Mouse (Mus musculus): Measurements from ENCODE around the gene Pbld1. TPM values are rescaled to one million over a fixed set of nuclear protein-coding genes. Genes with fewer than 3 reads are reported as not detected.
"Not testable (repeated sequence)": the region's sequence is repeated elsewhere in the genome, so short reads cannot be mapped to it uniquely, and the experiment has no call there.

Gene Pbld1
- polyA plus RNA-seq, 1 experiment from 2014 or later, result 48.3 TPM

- Histone ChIP-seq H3K9me3 (replicated peaks; ENCODE audit: control insufficient read depth, low read length) (no peaks in the 10 kb centered on the region), H3K4me1 (ENCODE audit: control insufficient read depth, low read depth, low read length) (no peaks in the 10 kb centered on the region), H3K4me2 (ENCODE audit: low read depth, low read length) (no peak overlapping the region), H3K4me3 (ENCODE audit: low read depth, low read length) (no peak overlapping the region), H3K9ac (ENCODE audit: low read depth, low read length) (no peak overlapping the region), H3K27me3 (ENCODE audit: control insufficient read depth, insufficient read depth, low read depth, low read length) (no peaks in the 10 kb centered on the region), H3K36me3 (ENCODE audit: control insufficient read depth, insufficient read depth) (no peaks in the 10 kb centered on the region), H3K27ac (ENCODE audit: low read length) (no peak overlapping the region)
- no peak for ATAC-seq (ENCODE audit: low read depth)
- 50% methylated on average over 6 of the region's 6 CpGs for whole genome bisulfite sequencing (ENCODE audit: insufficient replicate concordance)
Measured at GRCm38 (mm10) chr10:63053007-63053406, 7.0 kb upstream of the Pbld1 start.

GRCm38 (mm10) chr10:63054071-63054470, 5.9 kb upstream of the Pbld1 start:
- not testable (repeated sequence) for H3K9ac ChIP-seq (ENCODE audit: low read depth, low read length); H3K9me3 ChIP-seq (replicated peaks; ENCODE audit: control insufficient read depth, low read length); H3K4me1 ChIP-seq (ENCODE audit: control insufficient read depth, low read depth, low read length); H3K4me2 ChIP-seq (ENCODE audit: low read depth, low read length); H3K4me3 ChIP-seq (ENCODE audit: low read depth, low read length); ATAC-seq (ENCODE audit: low read depth); H3K36me3 ChIP-seq (ENCODE audit: control insufficient read depth, insufficient read depth); H3K27me3 ChIP-seq (ENCODE audit: control insufficient read depth, insufficient read depth, low read depth, low read length); H3K27ac ChIP-seq (ENCODE audit: low read length)
- WGBS (ENCODE audit: insufficient replicate concordance), result 63% methylated on average over 6 of the region's 6 CpGs

- 52% methylated on average over 2 of the region's 2 CpGs for WGBS (ENCODE audit: insufficient replicate concordance)
- no peaks in the 10 kb centered on the region for H3K4me1 ChIP-seq (ENCODE audit: control insufficient read depth, low read depth, low read length)
- no peak overlapping the region for H3K9ac ChIP-seq (ENCODE audit: low read depth, low read length)
- H3K4me2 ChIP-seq (ENCODE audit: low read depth, low read length), result no peak overlapping the region
- ATAC-seq (ENCODE audit: low read depth), result no peak
- H3K9me3 ChIP-seq (replicated peaks; ENCODE audit: control insufficient read depth, low read length), result no peaks in the 10 kb centered on the region
- no peak overlapping the region for H3K27ac ChIP-seq (ENCODE audit: low read length)
- no peaks in the 10 kb centered on the region for H3K36me3 ChIP-seq (ENCODE audit: control insufficient read depth, insufficient read depth)
- H3K27me3 ChIP-seq (ENCODE audit: control insufficient read depth, insufficient read depth, low read depth, low read length), result no peaks in the 10 kb centered on the region
- no peak overlapping the region for H3K4me3 ChIP-seq (ENCODE audit: low read depth, low read length)
Measured at GRCm38 (mm10) chr10:63054586-63054985, 5.4 kb upstream of the Pbld1 start.

- 43% methylated on average over 24 of the region's 24 CpGs for WGBS (ENCODE audit: insufficient replicate concordance)
- H3K27ac ChIP-seq (ENCODE audit: low read length), result no peak overlapping the region
- no peaks in the 10 kb centered on the region for H3K9me3 ChIP-seq (replicated peaks; ENCODE audit: control insufficient read depth, low read length)
- no peak overlapping the region for H3K4me2 ChIP-seq (ENCODE audit: low read depth, low read length)
- no peak for ATAC-seq (ENCODE audit: low read depth)
- no peaks in the 10 kb centered on the region for H3K36me3 ChIP-seq (ENCODE audit: control insufficient read depth, insufficient read depth)
- H3K4me3 ChIP-seq (ENCODE audit: low read depth, low read length), result no peak overlapping the region
- H3K9ac ChIP-seq (ENCODE audit: low read depth, low read length), result no peak overlapping the region
- no peaks in the 10 kb centered on the region for H3K4me1 ChIP-seq (ENCODE audit: control insufficient read depth, low read depth, low read length)
- H3K27me3 ChIP-seq (ENCODE audit: control insufficient read depth, insufficient read depth, low read depth, low read length), result no peaks in the 10 kb centered on the region
Measured at GRCm38 (mm10) chr10:63056966-63057750, 2.8 kb upstream of the Pbld1 start.

- H3K27me3 ChIP-seq (ENCODE audit: control insufficient read depth, insufficient read depth, low read depth, low read length), result no peaks in the 10 kb centered on the region
- peak overlapping the region; percentile 81 for H3K27ac ChIP-seq (ENCODE audit: low read length)
- H3K4me3 ChIP-seq (ENCODE audit: low read depth, low read length), result no peak overlapping the region
- peak; percentile 66 for ATAC-seq (ENCODE audit: low read depth)
- no peaks in the 10 kb centered on the region for H3K36me3 ChIP-seq (ENCODE audit: control insufficient read depth, insufficient read depth)
- H3K4me2 ChIP-seq (ENCODE audit: low read depth, low read length), result no peak overlapping the region
- H3K9ac ChIP-seq (ENCODE audit: low read depth, low read length), result no peak overlapping the region
- 57% methylated on average over 11 of the region's 11 CpGs for WGBS (ENCODE audit: insufficient replicate concordance)
- H3K9me3 ChIP-seq (replicated peaks; ENCODE audit: control insufficient read depth, low read length), result no peaks in the 10 kb centered on the region
- no peaks in the 10 kb centered on the region for H3K4me1 ChIP-seq (ENCODE audit: control insufficient read depth, low read depth, low read length)
Measured at GRCm38 (mm10) chr10:63060406-63060805, 444 bp downstream of the Pbld1 start.

- Histone ChIP-seq H3K9me3 (replicated peaks; ENCODE audit: control insufficient read depth, low read length) (no peaks in the 10 kb centered on the region), H3K4me2 (ENCODE audit: low read depth, low read length) (no peak overlapping the region), H3K4me1 (ENCODE audit: control insufficient read depth, low read depth, low read length) (no peaks in the 10 kb centered on the region), H3K27me3 (ENCODE audit: control insufficient read depth, insufficient read depth, low read depth, low read length) (no peaks in the 10 kb centered on the region), H3K36me3 (ENCODE audit: control insufficient read depth, insufficient read depth) (no peaks in the 10 kb centered on the region), H3K4me3 (ENCODE audit: low read depth, low read length) (peak overlapping the region; percentile 43), H3K27ac (ENCODE audit: low read length) (peak overlapping the region; percentile 81), H3K9ac (ENCODE audit: low read depth, low read length) (peak overlapping the region; percentile 51; the same call in 1 of the 2 replicates)
- 57% methylated on average over 12 of the region's 12 CpGs for WGBS (ENCODE audit: insufficient replicate concordance)
- peak; percentile 68 for ATAC-seq (ENCODE audit: low read depth)
Measured at GRCm38 (mm10) chr10:63061266-63061665, 1.3 kb downstream of the Pbld1 start.

GRCm38 (mm10) chr10:63062696-63063095, 2.7 kb downstream of the Pbld1 start:
- H3K36me3 ChIP-seq (ENCODE audit: control insufficient read depth, insufficient read depth), result no peaks in the 10 kb centered on the region
- H3K27ac ChIP-seq (ENCODE audit: low read length), result no peak overlapping the region; the same call in 1 of the 2 replicates
- WGBS (ENCODE audit: insufficient replicate concordance), result 73% methylated on average over 5 of the region's 5 CpGs
- H3K4me2 ChIP-seq (ENCODE audit: low read depth, low read length), result peak overlapping the region; percentile 18
- ATAC-seq (ENCODE audit: low read depth), result no peak
- H3K9me3 ChIP-seq (replicated peaks; ENCODE audit: control insufficient read depth, low read length), result no peaks in the 10 kb centered on the region
- H3K27me3 ChIP-seq (ENCODE audit: control insufficient read depth, insufficient read depth, low read depth, low read length), result no peaks in the 10 kb centered on the region
- H3K4me1 ChIP-seq (ENCODE audit: control insufficient read depth, low read depth, low read length), result no peaks in the 10 kb centered on the region
- no peak overlapping the region for H3K9ac ChIP-seq (ENCODE audit: low read depth, low read length)
- peak overlapping the region; percentile 43 for H3K4me3 ChIP-seq (ENCODE audit: low read depth, low read length)

- ATAC-seq (ENCODE audit: low read depth), result peak; percentile 40; the same call in 1 of the 2 replicates
- H3K9ac ChIP-seq (ENCODE audit: low read depth, low read length), result no peak overlapping the region
Measured at GRCm38 (mm10) chr10:63063365-63063764, 3.4 kb downstream of the Pbld1 start.

GRCm38 (mm10) chr10:63064516-63064915, 4.6 kb downstream of the Pbld1 start:
- H3K36me3 ChIP-seq (ENCODE audit: control insufficient read depth, insufficient read depth), result no peaks in the 10 kb centered on the region
- H3K4me2 ChIP-seq (ENCODE audit: low read depth, low read length), result no peak overlapping the region
- H3K9ac ChIP-seq (ENCODE audit: low read depth, low read length), result no peak overlapping the region
- ATAC-seq (ENCODE audit: low read depth), result no peak
- 61% methylated on average over 9 of the region's 9 CpGs for WGBS (ENCODE audit: insufficient replicate concordance)
- no peak overlapping the region for H3K27ac ChIP-seq (ENCODE audit: low read length)
- no peak overlapping the region for H3K4me3 ChIP-seq (ENCODE audit: low read depth, low read length)
- no peaks in the 10 kb centered on the region for H3K27me3 ChIP-seq (ENCODE audit: control insufficient read depth, insufficient read depth, low read depth, low read length)
- H3K9me3 ChIP-seq (replicated peaks; ENCODE audit: control insufficient read depth, low read length), result no peaks in the 10 kb centered on the region
- no peaks in the 10 kb centered on the region for H3K4me1 ChIP-seq (ENCODE audit: control insufficient read depth, low read depth, low read length)

More at GRCm38 (mm10) chr10:63063365-63063764, 3.4 kb downstream of the Pbld1 start:
- 62% methylated on average over 7 of the region's 7 CpGs for WGBS (ENCODE audit: insufficient replicate concordance)
- Histone ChIP-seq H3K27me3 (ENCODE audit: control insufficient read depth, insufficient read depth, low read depth, low read length) (no peaks in the 10 kb centered on the region), H3K4me2 (ENCODE audit: low read depth, low read length) (0 out of 2 replicates have a peak overlapping the region, but pooled peaks have one; percentile 19), H3K27ac (ENCODE audit: low read length) (no peak overlapping the region), H3K9me3 (replicated peaks; ENCODE audit: control insufficient read depth, low read length) (no peaks in the 10 kb centered on the region), H3K4me3 (ENCODE audit: low read depth, low read length) (peak overlapping the region; percentile 4), H3K4me1 (ENCODE audit: control insufficient read depth, low read depth, low read length) (no peaks in the 10 kb centered on the region), H3K36me3 (ENCODE audit: control insufficient read depth, insufficient read depth) (no peaks in the 10 kb centered on the region)
